Mouse (Mus musculus): ENCODE data around the gene Entpd7. TPM values are rescaled to one million over a fixed set of nuclear protein-coding genes. Genes with fewer than 3 reads are reported as not detected.
A peak's percentile ranks its signal among the peaks of the same experiment; 100 is the strongest.

Gene Entpd7
- polyA plus RNA-seq, 1 experiment from 2014 or later, result 21.1 TPM

DNA sequence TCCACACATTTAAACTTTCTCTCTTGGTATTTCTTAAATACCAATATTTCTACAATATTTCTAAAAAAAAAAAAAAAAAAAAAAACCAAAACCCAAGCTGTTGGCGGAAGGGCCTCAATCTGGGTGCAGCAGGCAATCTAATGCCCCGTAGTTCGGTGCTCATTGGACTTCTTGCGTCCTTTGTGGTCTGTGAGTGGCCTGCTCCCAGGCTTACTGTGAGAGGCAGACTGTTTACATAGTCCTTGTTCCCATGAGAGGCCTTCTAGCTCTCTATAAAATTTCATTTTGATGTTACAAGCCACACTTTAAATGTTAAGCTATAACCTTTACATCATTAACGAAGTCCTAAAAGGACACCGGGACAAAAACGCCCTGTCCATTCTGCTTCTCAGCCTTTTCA, 18.7 kb downstream of the Entpd7 start:
- H3K4me3 ChIP-seq (replicated peaks), result no peak overlapping the region

DNA sequence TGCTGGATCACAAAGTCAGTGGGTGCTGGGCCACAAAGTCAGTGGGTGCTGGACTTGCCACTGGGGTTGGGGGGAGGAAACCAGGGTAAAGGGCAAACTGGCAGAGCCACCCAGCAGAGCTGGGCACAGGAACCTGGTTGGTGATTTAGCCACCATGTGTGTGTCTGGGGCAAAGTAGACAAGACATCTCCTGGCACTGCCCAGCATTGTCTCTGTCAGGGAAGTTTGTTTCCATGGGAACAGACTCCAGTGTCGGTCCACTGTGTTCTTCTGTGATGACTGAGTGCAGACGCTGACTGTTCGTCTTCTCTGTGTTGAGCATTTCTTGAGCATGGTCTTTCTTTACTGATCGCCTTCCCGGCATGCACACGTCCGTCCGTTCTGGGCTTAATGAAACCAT, 19.8 kb downstream of the Entpd7 start:
- Histone ChIP-seq H3K9ac (no peak overlapping the region), H3K4me2 (replicated peaks) (no peak overlapping the region), H3K27me3 (replicated peaks) (no peaks in the 10 kb centered on the region), H3K36me3 (peaks cover 19% of the 10 kb centered on the region), H3K4me1 (replicated peaks) (peaks cover 4% of the 10 kb centered on the region), H3K27ac (no peak overlapping the region), H3K4me3 (replicated peaks) (no peak overlapping the region), H3K9me3 (no peaks in the 10 kb centered on the region)
- no peak for ATAC-seq
- WGBS, result 83% methylated on average over 8 of the region's 8 CpGs

More for the DNA sequence above, 18.7 kb downstream of the Entpd7 start:
- Histone ChIP-seq H3K27ac (no peak overlapping the region), H3K36me3 (peaks cover 19% of the 10 kb centered on the region), H3K9me3 (no peaks in the 10 kb centered on the region), H3K9ac (no peak overlapping the region), H3K27me3 (replicated peaks) (no peaks in the 10 kb centered on the region), H3K4me2 (replicated peaks) (no peak overlapping the region), H3K4me1 (replicated peaks) (peaks cover 4% of the 10 kb centered on the region)
- WGBS, result 81% methylated on average over 7 of the region's 7 CpGs
- ATAC-seq, result no peak

DNA sequence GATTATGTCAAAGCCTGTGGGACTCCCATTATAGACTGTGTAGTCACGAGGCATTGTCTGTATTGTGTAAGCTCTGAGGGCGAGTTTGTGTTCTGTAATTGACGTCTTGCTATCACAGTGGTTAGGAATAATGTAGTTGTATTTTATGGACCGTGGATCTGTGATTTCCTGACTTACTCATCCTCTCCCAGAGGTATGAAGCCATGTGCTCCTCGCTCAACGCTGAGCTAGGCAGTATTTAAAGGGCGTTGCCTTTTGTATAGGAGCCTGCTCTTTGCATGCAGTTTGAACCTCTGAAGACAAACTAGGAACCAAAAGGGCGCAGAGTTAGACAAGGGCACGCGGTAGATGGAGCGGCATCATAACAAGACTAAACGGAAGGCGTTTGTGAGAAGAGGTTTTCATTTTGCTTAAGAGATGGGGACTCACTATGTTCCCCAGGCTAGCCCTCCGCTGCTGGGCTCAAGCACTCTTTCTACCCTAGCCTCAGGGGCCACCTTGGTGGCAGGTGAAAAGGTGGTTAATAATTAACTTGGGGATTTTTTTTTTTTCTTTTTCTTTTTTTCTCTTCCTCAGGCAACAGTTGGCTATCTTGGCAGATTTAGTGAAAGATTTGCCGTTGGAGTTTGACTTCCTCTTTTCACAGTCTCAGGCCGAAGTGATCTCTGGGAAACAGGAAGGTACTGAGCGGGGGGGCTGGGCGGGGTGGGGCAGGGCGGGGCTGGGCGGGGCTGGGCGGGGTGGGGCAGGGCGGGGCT, 21.9 kb downstream of the Entpd7 start:
- H3K9me3 ChIP-seq, result no peaks in the 10 kb centered on the region
- ATAC-seq, result peak; percentile 93
- no peaks in the 10 kb centered on the region for H3K27me3 ChIP-seq (replicated peaks)
- no peak overlapping the region for H3K4me3 ChIP-seq (replicated peaks)
- peak overlapping the region; percentile 88 for H3K27ac ChIP-seq
- H3K4me2 ChIP-seq (replicated peaks), result no peak overlapping the region; the same call in 1 of the 2 replicates
- WGBS, result 44% methylated on average over 22 of the region's 22 CpGs
- no peak overlapping the region for H3K9ac ChIP-seq
- peaks cover 10% of the 10 kb centered on the region; the same call in 1 of the 2 replicates for H3K36me3 ChIP-seq
- no peaks in the 10 kb centered on the region; the same call in 1 of the 2 replicates for H3K4me1 ChIP-seq (replicated peaks)

DNA sequence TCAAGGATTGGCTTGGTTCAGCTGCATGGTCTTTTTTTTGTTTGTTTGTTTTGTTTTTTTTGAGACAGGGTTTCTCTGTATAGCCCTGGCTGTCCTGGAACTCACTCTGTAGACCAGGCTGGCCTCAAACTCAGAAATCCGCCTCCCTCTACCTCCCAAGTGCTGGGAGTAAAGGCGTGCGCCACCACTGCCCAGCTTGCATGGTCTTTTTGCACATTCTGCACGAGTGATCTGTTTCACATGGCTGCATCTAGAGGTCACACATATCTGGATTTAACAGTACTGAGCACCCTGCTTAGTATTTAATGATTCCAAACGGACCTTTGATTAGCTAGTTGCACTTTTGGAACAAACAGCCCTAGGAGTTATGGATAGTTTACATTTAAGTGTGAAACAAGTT, 22.5 kb downstream of the Entpd7 start:
- Histone ChIP-seq H3K27ac (peak overlapping the region; percentile 62), H3K36me3 (peaks cover 10% of the 10 kb centered on the region; the same call in 1 of the 2 replicates), H3K4me2 (replicated peaks) (no peak overlapping the region), H3K9me3 (no peaks in the 10 kb centered on the region), H3K27me3 (replicated peaks) (no peaks in the 10 kb centered on the region), H3K9ac (no peak overlapping the region), H3K4me3 (replicated peaks) (no peak overlapping the region), H3K4me1 (replicated peaks) (no peaks in the 10 kb centered on the region; the same call in 1 of the 2 replicates)
- ATAC-seq, result peak; percentile 26
- WGBS, result 79% methylated on average over 5 of the region's 5 CpGs

DNA sequence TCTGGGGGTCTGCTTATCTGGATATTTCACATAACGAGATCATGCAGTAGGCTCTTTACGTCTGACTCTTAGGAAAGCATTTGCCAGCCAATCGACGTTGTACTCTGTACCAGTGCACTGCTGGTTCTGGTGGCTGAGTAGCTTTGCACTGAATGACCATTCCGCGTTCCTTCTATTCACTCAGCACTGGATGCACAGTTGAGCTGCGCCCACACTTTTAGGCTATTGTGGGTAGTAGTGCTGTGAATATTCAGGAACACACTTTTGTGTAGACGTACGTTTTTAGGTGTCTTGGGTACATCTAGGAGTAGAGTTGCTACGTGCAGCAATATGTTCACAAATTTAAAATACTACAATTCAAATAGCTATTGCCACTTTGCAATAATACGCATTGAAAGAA, 30.6 kb downstream of the Entpd7 start:
- Histone ChIP-seq H3K4me2 (replicated peaks) (no peak overlapping the region), H3K9me3 (no peaks in the 10 kb centered on the region), H3K4me1 (replicated peaks) (no peaks in the 10 kb centered on the region), H3K9ac (no peak overlapping the region), H3K4me3 (replicated peaks) (no peak overlapping the region), H3K27ac (no peak overlapping the region), H3K27me3 (replicated peaks) (no peaks in the 10 kb centered on the region), H3K36me3 (peaks cover 38% of the 10 kb centered on the region)
- no peak for ATAC-seq
- 95% methylated on average over 11 of the region's 11 CpGs for WGBS

DNA sequence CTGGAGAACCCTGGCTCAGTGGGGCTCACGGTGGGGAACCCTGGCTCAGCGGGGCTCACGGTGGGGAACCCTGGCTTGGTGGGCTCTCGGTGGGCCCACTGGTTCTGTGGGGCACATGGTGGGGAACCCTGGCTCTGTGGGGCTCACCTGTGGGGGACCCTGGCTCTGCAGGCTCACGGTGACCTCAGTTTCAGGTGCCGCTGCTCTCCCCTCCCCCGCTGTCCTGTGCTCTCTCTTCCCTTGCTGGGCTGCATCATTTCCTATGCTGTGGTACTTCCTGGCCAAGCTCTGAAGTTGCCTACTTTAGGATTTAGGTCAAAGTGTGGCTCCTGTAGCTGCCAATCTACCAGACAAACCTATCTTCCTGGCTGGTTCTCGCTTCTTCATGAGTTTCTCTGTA, 33.4 kb downstream of the Entpd7 start:
- Histone ChIP-seq H3K4me2 (replicated peaks) (no peak overlapping the region), H3K27ac (no peak overlapping the region), H3K4me3 (replicated peaks) (no peak overlapping the region), H3K9me3 (no peaks in the 10 kb centered on the region), H3K9ac (no peak overlapping the region), H3K36me3 (peaks cover 42% of the 10 kb centered on the region), H3K4me1 (replicated peaks) (no peaks in the 10 kb centered on the region), H3K27me3 (replicated peaks) (no peaks in the 10 kb centered on the region)
- WGBS, result 72% methylated on average over 8 of the region's 8 CpGs
- ATAC-seq, result no peak

DNA sequence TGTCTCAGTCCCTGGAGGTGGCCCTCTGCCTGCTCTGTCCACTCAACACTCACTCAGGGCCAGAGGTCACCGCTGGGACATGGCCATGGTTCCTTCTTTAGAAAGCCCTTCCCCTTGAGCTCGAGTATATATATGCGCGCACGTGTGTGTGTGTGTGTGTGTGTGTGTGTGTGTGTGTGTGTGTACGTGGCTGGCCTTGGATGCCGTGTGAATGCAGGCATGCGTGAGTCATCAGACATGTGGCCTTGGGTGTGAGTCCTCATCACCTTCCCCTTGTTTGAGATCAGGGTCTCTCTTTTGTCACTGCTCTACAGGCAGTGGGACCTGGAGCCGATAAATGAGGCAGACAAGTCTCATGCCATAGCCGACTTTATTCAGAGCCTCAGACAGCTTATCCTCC, 34.0 kb downstream of the Entpd7 start:
- H3K27me3 ChIP-seq (replicated peaks), result no peaks in the 10 kb centered on the region
- peaks cover 44% of the 10 kb centered on the region for H3K36me3 ChIP-seq
- H3K4me3 ChIP-seq (replicated peaks), result no peak overlapping the region
- H3K4me1 ChIP-seq (replicated peaks), result no peaks in the 10 kb centered on the region
- H3K9me3 ChIP-seq, result no peaks in the 10 kb centered on the region
- 82% methylated on average over 10 of the region's 10 CpGs for WGBS
- H3K9ac ChIP-seq, result no peak overlapping the region
- ATAC-seq, result no peak
- H3K4me2 ChIP-seq (replicated peaks), result no peak overlapping the region
- H3K27ac ChIP-seq, result no peak overlapping the region

DNA sequence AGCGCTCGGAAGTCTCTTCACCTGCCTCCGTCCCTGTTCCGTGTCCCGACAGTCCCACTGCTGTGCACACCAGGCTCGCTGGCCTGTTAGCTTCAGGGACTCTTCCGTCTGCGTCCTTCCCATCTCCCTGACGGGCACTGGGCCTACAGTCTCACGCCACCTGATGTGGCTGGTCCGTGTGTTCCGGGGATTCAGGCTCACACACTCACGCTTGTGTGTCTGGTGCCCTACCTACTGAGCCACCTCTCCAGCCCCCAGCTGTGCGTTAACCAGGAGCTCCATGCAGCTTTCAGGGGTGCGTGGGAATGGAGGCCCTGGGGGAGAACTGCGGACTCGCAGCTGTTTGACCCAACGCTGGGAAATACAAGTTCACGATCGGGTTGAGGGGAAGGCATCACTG, 34.7 kb downstream of the Entpd7 start:
- Histone ChIP-seq H3K9ac (no peak overlapping the region), H3K36me3 (peaks cover 43% of the 10 kb centered on the region), H3K9me3 (no peaks in the 10 kb centered on the region), H3K4me3 (replicated peaks) (no peak overlapping the region), H3K27me3 (replicated peaks) (no peaks in the 10 kb centered on the region), H3K4me1 (replicated peaks) (no peaks in the 10 kb centered on the region), H3K27ac (no peak overlapping the region), H3K4me2 (replicated peaks) (no peak overlapping the region)
- 93% methylated on average over 20 of the region's 20 CpGs for WGBS
- ATAC-seq, result no peak

DNA sequence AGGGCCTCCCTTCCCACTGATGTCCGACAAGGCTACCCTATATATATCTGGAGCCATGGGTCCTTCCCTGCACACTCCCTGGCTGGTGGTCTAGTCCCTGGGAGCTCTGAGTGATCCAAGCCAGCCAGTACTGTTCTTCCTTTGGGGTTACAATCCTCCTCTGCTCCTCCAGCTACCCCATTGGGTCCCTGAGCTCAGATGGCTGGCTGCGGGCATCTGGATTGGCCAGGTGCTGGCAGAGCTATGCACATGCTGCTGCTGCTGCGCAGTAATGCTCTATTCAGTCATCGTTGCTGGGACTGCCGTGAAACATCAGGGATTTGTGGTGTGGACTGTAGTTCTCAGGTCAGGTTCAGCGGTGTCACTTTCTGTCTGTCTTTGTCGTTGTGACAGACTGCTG, 35.3 kb downstream of the Entpd7 start:
- no peak overlapping the region for H3K4me3 ChIP-seq (replicated peaks)
- H3K4me2 ChIP-seq (replicated peaks), result no peak overlapping the region
- peaks cover 5% of the 10 kb centered on the region; the same call in 1 of the 2 replicates for H3K4me1 ChIP-seq (replicated peaks)
- H3K9me3 ChIP-seq, result no peaks in the 10 kb centered on the region
- peaks cover 39% of the 10 kb centered on the region; the same call in 1 of the 2 replicates for H3K36me3 ChIP-seq
- no peak overlapping the region for H3K27ac ChIP-seq
- no peaks in the 10 kb centered on the region for H3K27me3 ChIP-seq (replicated peaks)
- WGBS, result 92% methylated on average over 7 of the region's 7 CpGs
- H3K9ac ChIP-seq, result no peak overlapping the region
- no peak for ATAC-seq

DNA sequence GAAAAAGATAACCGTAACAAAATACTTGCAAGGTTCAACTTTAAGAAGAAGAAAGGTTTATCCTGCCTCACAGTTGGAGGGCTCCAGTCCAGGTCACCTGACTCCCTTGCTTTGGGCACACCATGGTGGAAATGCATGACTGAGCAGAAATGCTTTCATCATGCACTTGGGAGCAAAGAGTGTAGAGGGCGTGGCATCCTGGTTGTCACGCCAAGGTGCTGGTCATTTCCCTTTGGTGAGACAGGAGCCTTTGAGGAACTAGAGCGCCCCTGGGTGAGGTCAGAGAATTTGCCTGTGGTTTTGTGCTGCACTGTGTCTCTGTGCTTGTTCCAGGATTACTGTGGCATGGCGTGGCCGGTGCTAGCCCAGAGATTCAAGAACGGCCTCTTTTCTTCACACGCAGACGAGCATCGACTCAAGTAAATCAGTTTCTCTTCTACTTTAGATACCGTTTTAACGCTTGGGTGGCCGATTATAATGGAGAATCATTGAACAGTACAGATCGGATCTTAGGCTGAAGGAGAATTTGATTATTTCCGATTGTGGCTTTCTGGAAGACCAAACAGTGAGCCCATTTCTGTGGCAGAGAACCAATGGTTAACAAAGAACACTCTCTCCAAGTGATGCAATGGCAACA, 37.2 kb downstream of the Entpd7 start:
- Histone ChIP-seq H3K9me3 (no peaks in the 10 kb centered on the region), H3K4me2 (replicated peaks) (no peak overlapping the region), H3K36me3 (peaks cover 27% of the 10 kb centered on the region; the same call in 1 of the 2 replicates), H3K27ac (no peak overlapping the region), H3K27me3 (replicated peaks) (no peaks in the 10 kb centered on the region), H3K4me3 (replicated peaks) (no peak overlapping the region), H3K9ac (no peak overlapping the region), H3K4me1 (replicated peaks) (peaks cover 5% of the 10 kb centered on the region; the same call in 1 of the 2 replicates)
- ATAC-seq, result peak; percentile 28; the same call in 1 of the 2 replicates
- WGBS, result 93% methylated on average over 15 of the region's 15 CpGs

DNA sequence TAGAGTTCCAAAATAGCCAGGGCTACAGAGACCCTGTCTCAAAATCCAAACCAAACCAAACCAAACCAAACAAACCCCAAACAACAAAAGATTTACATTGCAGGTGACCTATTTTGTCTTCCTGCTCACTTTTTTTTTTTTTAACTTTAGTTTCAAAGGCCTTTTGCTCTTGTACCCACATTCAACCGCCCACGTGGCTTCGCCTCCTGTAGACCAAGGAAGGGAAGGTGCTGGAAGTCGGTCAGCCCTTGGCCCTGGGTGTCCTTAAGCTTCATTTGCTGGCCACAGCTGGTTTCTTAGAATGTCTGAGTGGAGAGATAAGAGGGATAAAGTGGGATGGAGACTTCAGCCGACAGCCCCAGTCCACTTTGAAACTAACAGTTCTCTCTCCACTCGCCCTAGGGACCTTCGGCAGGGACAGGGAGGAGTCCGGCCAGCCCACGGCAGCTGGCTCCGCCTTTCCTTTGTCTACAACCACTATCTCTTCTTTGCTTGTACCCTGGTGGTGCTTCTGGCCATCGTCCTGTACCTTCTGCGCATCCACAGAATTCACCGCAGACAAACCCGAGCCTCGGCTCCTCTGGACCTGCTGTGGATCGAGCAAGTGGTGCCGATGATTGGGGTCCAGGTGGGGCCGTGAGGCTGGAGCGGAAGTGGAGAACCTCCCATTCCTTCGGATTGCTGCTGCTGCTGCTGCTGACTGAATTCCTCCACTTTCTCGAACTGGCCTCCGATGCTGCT, 40.0 kb downstream of the Entpd7 start:
- peak overlapping the region; percentile 27 for H3K4me3 ChIP-seq (replicated peaks)
- WGBS, result 50% methylated on average over 22 of the region's 22 CpGs
- H3K9ac ChIP-seq, result peak overlapping the region; percentile 34
- peak overlapping the region; percentile 56; the same call in 1 of the 2 replicates for H3K27ac ChIP-seq
- peaks cover 16% of the 10 kb centered on the region; the same call in 1 of the 2 replicates for H3K36me3 ChIP-seq
- ATAC-seq, result peak; percentile 41; the same call in 1 of the 2 replicates
- peaks cover 5% of the 10 kb centered on the region; the same call in 1 of the 2 replicates for H3K4me1 ChIP-seq (replicated peaks)
- H3K4me2 ChIP-seq (replicated peaks), result peak overlapping the region; percentile 51
- H3K9me3 ChIP-seq, result no peaks in the 10 kb centered on the region
- H3K27me3 ChIP-seq (replicated peaks), result no peaks in the 10 kb centered on the region

DNA sequence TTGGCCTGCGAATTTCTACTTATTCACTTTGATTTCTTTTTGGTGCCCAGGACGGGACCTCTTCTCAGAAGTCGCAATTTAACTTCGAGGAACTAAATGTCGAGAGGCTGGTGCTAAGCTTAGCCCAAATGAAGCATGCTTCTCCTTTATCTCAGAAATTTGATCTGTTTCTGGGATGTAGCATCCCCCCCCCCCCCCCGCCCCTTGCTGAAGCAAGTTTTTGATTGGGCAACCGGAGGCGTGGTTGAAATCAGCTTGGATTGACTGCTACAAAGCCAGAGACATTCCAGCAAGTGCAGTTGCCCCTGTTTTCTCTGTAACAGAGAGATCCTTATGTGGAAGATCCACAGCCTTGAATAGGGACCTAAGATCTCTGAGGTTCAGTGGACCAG, 40.6 kb downstream of the Entpd7 start:
- Histone ChIP-seq H3K27ac (peak overlapping the region; percentile 56; the same call in 1 of the 2 replicates), H3K9ac (peak overlapping the region; percentile 34)
- ATAC-seq, result no peak

More for the DNA sequence above, 40.6 kb downstream of the Entpd7 start:
- Histone ChIP-seq H3K4me3 (replicated peaks) (peak overlapping the region; percentile 27), H3K4me1 (replicated peaks) (peaks cover 5% of the 10 kb centered on the region; the same call in 1 of the 2 replicates), H3K27me3 (replicated peaks) (no peaks in the 10 kb centered on the region), H3K9me3 (no peaks in the 10 kb centered on the region), H3K36me3 (peaks cover 16% of the 10 kb centered on the region; the same call in 1 of the 2 replicates), H3K4me2 (replicated peaks) (peak overlapping the region; percentile 51)
- 44% methylated on average over 8 of the region's 8 CpGs for WGBS

All from intestine, embryonic 15.5 days (tissue).